Mouse (Mus musculus) erythroblast, embryonic 14.5 days (primary cell): ENCODE measurements around the gene Gm10447.

ENCODE experiments used
- GATA1 ChIP-seq: IDR thresholded peaks from 2 replicates; pipeline ENCODE4 v1.6.1; 2012; ENCODE audit warnings: low read length, inconsistent platforms, mixed read lengths
- TAL1 ChIP-seq: IDR thresholded peaks from 3 replicates; pipeline ENCODE4 v1.6.1; 2012; ENCODE audit warnings: low read length, inconsistent platforms, mixed read lengths

DNA sequence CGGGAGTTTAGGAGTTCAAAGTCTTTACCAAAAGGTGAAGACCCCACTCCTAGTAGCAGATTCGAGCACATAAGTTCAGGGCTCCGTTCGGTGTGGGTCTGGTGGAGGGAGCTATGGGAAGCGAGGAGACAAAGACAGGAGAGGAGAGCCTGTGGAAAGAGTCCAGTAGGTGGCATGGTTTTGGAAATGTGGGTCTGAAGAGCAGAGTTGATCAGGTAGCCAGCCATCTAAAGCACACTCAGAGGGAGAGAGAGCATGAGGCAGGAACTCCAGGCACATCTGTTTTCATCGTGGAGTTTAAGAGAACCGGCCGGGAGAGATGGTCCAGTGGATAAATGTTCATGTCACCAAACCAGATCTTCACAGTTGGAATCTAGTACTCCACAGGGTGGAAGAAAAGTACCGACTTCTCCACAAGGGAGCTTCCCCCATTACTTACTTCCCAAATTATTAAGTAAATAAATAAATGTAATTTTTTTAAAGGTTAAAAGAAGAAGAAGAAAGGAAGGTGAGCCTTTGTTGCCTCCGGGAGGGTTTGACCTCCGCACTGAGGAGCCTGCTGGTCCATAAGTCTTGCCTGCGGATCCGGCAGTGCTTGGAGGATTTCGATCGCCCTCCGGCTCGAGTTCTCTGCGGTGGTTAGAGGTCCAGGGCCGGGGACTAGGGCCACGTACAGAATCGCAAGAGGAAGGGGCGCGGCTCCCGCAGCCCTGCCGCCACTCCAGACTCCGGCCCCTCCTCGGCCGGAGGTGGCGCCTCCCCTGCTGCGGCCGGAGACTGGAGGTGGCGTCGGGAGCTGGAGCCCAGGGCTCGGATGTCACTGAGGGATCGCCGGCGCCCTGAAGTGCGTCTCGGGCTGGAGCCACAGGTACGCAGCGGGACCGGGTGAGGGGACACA is at the start of gene Gm10447, which contains the start of gene Shroom1:
- TF ChIP-seq GATA1: no peak
- TF ChIP-seq TAL1: no peak
